35 mouse cellular contexts compared by ENCODE assay signal in genomic region chr11:88958851-88959250, GRCm38 (mm10). TPM values are rescaled to one million over a fixed set of nuclear protein-coding genes. Genes with fewer than 3 reads are reported as not detected.
DNase-seq lines count a peak whose midpoint lies in the region; ATAC-seq and TF ChIP-seq lines count a peak whose summit lies in the region.
"Had no signal": no experiment of that assay in that cellular context is flagged by ENCODE, and none has a peak within 500 bp of the region (broad histone marks: within the 10 kb centered on the region; RNA-seq: fewer than 3 reads in every experiment).

No protein-coding gene starts in this region.

- 59% methylated on average over 3 of the region's 3 CpGs for WGBS in kidney, adult 2 months
- WGBS in kidney, embryonic 15.5 days: 77% methylated on average over 3 of the region's 3 CpGs
- WGBS in macrophage (ENCODE audit: missing documents): 75% methylated on average over 3 of the region's 3 CpGs

- TF ChIP-seq POLR2A in kidney, adult 2 months (IDR thresholded peaks at IDR 0.05; ENCODE audit: low read depth, low read length): no peak

- no peak for ATAC-seq in kidney, embryonic 15.5 days (replicated peaks; ENCODE audit: low FRiP score)
- ATAC-seq in cerebellum, adult (ENCODE audit: insufficient number of reproducible peaks, low FRiP score, low TSS enrichment): no peak
- ATAC-seq: activated CD4-positive, CD25-positive, alpha-beta regulatory T cell, adult 4 months; CD4-positive, CD25-positive, alpha-beta regulatory T cell, adult 4 months; forebrain, embryonic 15.5 days had no signal

- peak overlapping the region; percentile 61; the same call in 1 of the 2 replicates for H3K27ac ChIP-seq in kidney, adult 2 months (ENCODE audit: insufficient read depth, low read depth, low read length)
- no peak overlapping the region for H3K27ac ChIP-seq in kidney, embryonic 15.5 days
- peak overlapping the region; percentile 32; the same call in 1 of the 2 replicates for H3K27ac ChIP-seq in macrophage
- H3K27ac ChIP-seq: embryonic facial prominence, embryonic 10.5 days; embryonic facial prominence, embryonic 13.5 days; forebrain, embryonic 12.5 days; forebrain, embryonic 15.5 days; heart, adult 2 months; heart, embryonic 10.5 days; heart, embryonic 13.5 days; hindbrain, embryonic 14.5 days had no signal

- H3K9me3 ChIP-seq in kidney, embryonic 15.5 days (replicated peaks): no peaks in the 10 kb centered on the region
- H3K9me3 ChIP-seq: embryonic facial prominence, embryonic 10.5 days; embryonic facial prominence, embryonic 13.5 days; forebrain, embryonic 12.5 days; forebrain, embryonic 15.5 days; heart, embryonic 10.5 days; heart, embryonic 13.5 days had no signal

- peak; percentile 85 for DNase-seq in kidney, adult 2 months
- DNase-seq in kidney, adult 8-10 months: peak; percentile 70 to 77
- peak; percentile 68 for DNase-seq in kidney, postnatal 14 days
- DNase-seq in thymus, postnatal 4 days: no peak
- no peak for DNase-seq in thymus, postnatal 25 days
- DNase-seq: adrenal gland, postnatal 10 days; adrenal gland, postnatal 36 days; cerebellum, adult 11-12 months; cerebellum, adult 8-10 months; cerebellum, postnatal 10 days; cerebellum, postnatal 36 days; embryo, embryonic 11 days; gastrocnemius, postnatal 36 days; heart, adult 2 months; heart, postnatal 14 days; heart, postnatal 4 days had no signal

- TF ChIP-seq CTCF in kidney, adult 2 months (conservative IDR thresholded peaks at IDR 0.05; ENCODE audit: insufficient read depth, insufficient read length, low read depth, low read length): no peak

- no peak overlapping the region for H3K4me2 ChIP-seq in kidney, embryonic 15.5 days
- H3K4me2 ChIP-seq: embryonic facial prominence, embryonic 13.5 days; forebrain, embryonic 12.5 days; forebrain, embryonic 15.5 days; heart, embryonic 13.5 days; hindbrain, embryonic 14.5 days had no signal

- peaks cover 13% of the 10 kb centered on the region for H3K79me2 ChIP-seq in macrophage (ENCODE audit: inconsistent target)

- H3K36me3 ChIP-seq in kidney, adult 2 months (ENCODE audit: control insufficient read depth, insufficient read depth, low read length): no peaks in the 10 kb centered on the region
- H3K36me3 ChIP-seq in kidney, embryonic 15.5 days: no peaks in the 10 kb centered on the region
- H3K36me3 ChIP-seq in macrophage (ENCODE audit: inconsistent target): no peaks in the 10 kb centered on the region
- H3K36me3 ChIP-seq: embryonic facial prominence, embryonic 10.5 days; embryonic facial prominence, embryonic 13.5 days; forebrain, embryonic 12.5 days; forebrain, embryonic 15.5 days; heart, embryonic 10.5 days; heart, embryonic 13.5 days had no signal

- H3K27me3 ChIP-seq in kidney, adult 2 months (replicated peaks; ENCODE audit: control insufficient read depth, insufficient read depth, low read length): no peaks in the 10 kb centered on the region
- no peaks in the 10 kb centered on the region for H3K27me3 ChIP-seq in kidney, embryonic 15.5 days
- H3K27me3 ChIP-seq: embryonic facial prominence, embryonic 13.5 days; forebrain, embryonic 12.5 days; forebrain, embryonic 15.5 days; heart, embryonic 13.5 days had no signal

- no peak overlapping the region for H3K4me3 ChIP-seq in kidney, adult 2 months (ENCODE audit: insufficient read depth, low read depth, low read length)
- H3K4me3 ChIP-seq in kidney, embryonic 15.5 days (replicated peaks): no peak overlapping the region
- H3K4me3 ChIP-seq in macrophage (ENCODE audit: inconsistent target): no peak overlapping the region
- H3K4me3 ChIP-seq: embryonic facial prominence, embryonic 10.5 days; embryonic facial prominence, embryonic 13.5 days; erythroblast, embryonic 14.5 days; forebrain, embryonic 12.5 days; forebrain, embryonic 15.5 days; heart, adult 2 months; heart, embryonic 10.5 days; heart, embryonic 13.5 days had no signal

- H3K9ac ChIP-seq in kidney, embryonic 15.5 days: no peak overlapping the region
- H3K9ac ChIP-seq: embryonic facial prominence, embryonic 13.5 days; forebrain, embryonic 12.5 days; forebrain, embryonic 15.5 days; heart, embryonic 13.5 days; hindbrain, embryonic 14.5 days had no signal

- H3K4me1 ChIP-seq in kidney, adult 2 months (ENCODE audit: control insufficient read depth, insufficient read depth, low read length): peaks cover 3% of the 10 kb centered on the region; the same call in 1 of the 2 replicates
- H3K4me1 ChIP-seq in kidney, embryonic 15.5 days: peaks cover 14% of the 10 kb centered on the region

RNA-seq across cellular contexts. Expression of gene Scpep1, which starts 3.6 kb away (rescaled TPM):
- 61.5 and 74.1 TPM in 2 replicates for polyA plus RNA-seq in kidney, adult 2 months (2012; rRNA removed)
- polyA plus RNA-seq in kidney, embryonic 15.5 days (2015; fragmentation: Nextera tagmentation; extraction: Ambion mirVana): 128 and 130 TPM in 2 replicates
- 100 to 1,000 TPM in 11 of 26 experiments, 10 to 100 TPM in 15; 63.8 to 196 (median 95.8) TPM for total RNA-seq in macrophage (2018; cell fraction: chromatin; rRNA removed)
- total RNA-seq in macrophage (2018; cell fraction: cytosol; rRNA removed): 100 to 1,000 TPM; 375 to 645 (median 470) TPM
- total RNA-seq in macrophage (2018; cell fraction: nucleus; rRNA removed): 100 to 1,000 TPM; 156 to 532 (median 386) TPM
- 284 to 556 TPM (median 477 TPM) in 3 replicates for polyA plus RNA-seq in macrophage (2018)

RNA-seq across cellular contexts. Expression of gene Elobl, which starts 7.9 kb away (rescaled TPM):
- 0.92 and 1.5 TPM in 2 replicates for polyA plus RNA-seq in kidney, adult 2 months (2012; rRNA removed)
- polyA plus RNA-seq in kidney, embryonic 15.5 days (2015; fragmentation: Nextera tagmentation; extraction: Ambion mirVana): not detected in 2 replicates
- total RNA-seq in macrophage (2018; cell fraction: chromatin; rRNA removed): not detected
- under 1 TPM in 1 of 26 experiments, not detected in 25; 0.29 TPM for total RNA-seq in macrophage (2018; cell fraction: cytosol; rRNA removed)
- total RNA-seq in macrophage (2018; cell fraction: nucleus; rRNA removed): not detected
- polyA plus RNA-seq in macrophage (2018): not detected in 3 replicates
- total RNA-seq: adrenal gland, postnatal 10 days; adrenal gland, postnatal 36 days; gastrocnemius, adult 8-10 months; gastrocnemius, postnatal 36 days; granulocyte monocyte progenitor cell, adult 5-6 weeks; heart, adult 2 months; heart, postnatal 14 days; heart, postnatal 4 days had no signal
- polyA plus RNA-seq: activated CD4-positive, CD25-positive, alpha-beta regulatory T cell, adult 4 months; C2C12; CD4-positive, CD25-positive, alpha-beta regulatory T cell, adult 4 months; cortical plate, adult 2 months; embryonic facial prominence, embryonic 10.5 days; embryonic facial prominence, embryonic 13.5 days; erythroblast, embryonic 14.5 days; forebrain, embryonic 12.5 days; forebrain, embryonic 15.5 days; heart, adult 2 months; heart, embryonic 10.5 days; heart, embryonic 13.5 days; heart, embryonic 16.5 days; hindbrain, embryonic 11.5 days; hindbrain, embryonic 14.5 days had no signal

RNA-seq across cellular contexts. Expression of gene Coil, which starts 11.2 kb away (rescaled TPM):
- 3.1 and 3.6 TPM in 2 replicates for polyA plus RNA-seq in kidney, adult 2 months (2012; rRNA removed)
- 17.2 and 18.3 TPM in 2 replicates for polyA plus RNA-seq in kidney, embryonic 15.5 days (2015; fragmentation: Nextera tagmentation; extraction: Ambion mirVana)
- total RNA-seq in macrophage (2018; cell fraction: chromatin; rRNA removed): 10 to 100 TPM in 11 of 26 experiments, 1 to 10 TPM in 15; 2.7 to 18.4 (median 8.4) TPM
- total RNA-seq in macrophage (2018; cell fraction: cytosol; rRNA removed): 1 to 10 TPM; 2.5 to 7.7 (median 5.8) TPM
- 10 to 100 TPM in 1 of 26 experiments, 1 to 10 TPM in 25; 1.9 to 10.7 (median 5.0) TPM for total RNA-seq in macrophage (2018; cell fraction: nucleus; rRNA removed)
- polyA plus RNA-seq in macrophage (2018): 5.1 to 8.0 TPM (median 5.6 TPM) in 3 replicates

RNA-seq across cellular contexts. Expression of gene Trim25, which starts 40.3 kb away (rescaled TPM):
- polyA plus RNA-seq in kidney, adult 2 months (2012; rRNA removed): 27.3 and 35.0 TPM in 2 replicates
- polyA plus RNA-seq in kidney, embryonic 15.5 days (2015; fragmentation: Nextera tagmentation; extraction: Ambion mirVana): 14.5 and 16.4 TPM in 2 replicates
- 1,000 to 10,000 TPM in 1 of 26 experiments, 100 to 1,000 TPM in 25; 272 to 1,028 (median 411) TPM for total RNA-seq in macrophage (2018; cell fraction: chromatin; rRNA removed)
- 100 to 1,000 TPM; 113 to 207 (median 161) TPM for total RNA-seq in macrophage (2018; cell fraction: cytosol; rRNA removed)
- total RNA-seq in macrophage (2018; cell fraction: nucleus; rRNA removed): 100 to 1,000 TPM; 245 to 755 (median 378) TPM
- polyA plus RNA-seq in macrophage (2018): 66.7 to 127 TPM (median 117 TPM) in 3 replicates

Comparison
In these comparisons a context has a peak if more than half of its experiments do, and no peak if none do; other contexts are left out.
1. DNase-seq: peak in kidney, adult 2 months (single experiment), kidney, adult 8-10 months (2 of 2) and kidney, postnatal 14 days (single experiment); none in thymus, postnatal 4 days (single experiment) and thymus, postnatal 25 days (single experiment).